Mouse (Mus musculus): ENCODE data around the gene Cd59b. TPM values are rescaled to one million over a fixed set of nuclear protein-coding genes. Genes with fewer than 3 reads are reported as not detected.

The Cd59b gene
- polyA plus RNA-seq, 1 experiment, result 1.2 TPM

- Histone ChIP-seq H3K27ac (ENCODE audit: insufficient read depth, low read length) (no peak overlapping the region), H3K27me3 (ENCODE audit: control insufficient read depth, insufficient read depth, low read length) (no peaks in the 10 kb centered on the region), H3K36me3 (ENCODE audit: control insufficient read depth, insufficient read depth, low read length) (peaks cover 11% of the 10 kb centered on the region), H3K4me3 (ENCODE audit: extremely low read depth, insufficient read depth, insufficient read length) (no peak overlapping the region), H3K4me1 (ENCODE audit: control insufficient read depth, insufficient read depth, insufficient read length) (peaks cover 3% of the 10 kb centered on the region; the same call in 1 of the 2 replicates)
- no peak for DNase-seq (ENCODE audit: low read depth in 1 of 2, low spot score in 2 of 2)
- TF ChIP-seq POLR2A (IDR thresholded peaks at IDR 0.05; ENCODE audit: low read depth, low read length), result no peak
- no peak for TF ChIP-seq CTCF (IDR thresholded peaks at IDR 0.05; ENCODE audit: extremely low read depth, insufficient read depth, insufficient read length, insufficient replicate concordance)
- WGBS, result 82% methylated on average over 3 of the region's 3 CpGs
Measured at GRCm38 (mm10) chr2:104030381-104030780, 39.3 kb upstream of the Cd59b start.

- TF ChIP-seq POLR2A (IDR thresholded peaks at IDR 0.05; ENCODE audit: low read depth, low read length) (no peak), CTCF (IDR thresholded peaks at IDR 0.05; ENCODE audit: extremely low read depth, insufficient read depth, insufficient read length, insufficient replicate concordance) (no peak)
- Histone ChIP-seq H3K27ac (ENCODE audit: insufficient read depth, low read length) (no peak overlapping the region), H3K36me3 (ENCODE audit: control insufficient read depth, insufficient read depth, low read length) (peaks cover 18% of the 10 kb centered on the region), H3K4me3 (ENCODE audit: extremely low read depth, insufficient read depth, insufficient read length) (no peak overlapping the region), H3K4me1 (ENCODE audit: control insufficient read depth, insufficient read depth, insufficient read length) (peaks cover 3% of the 10 kb centered on the region; the same call in 1 of the 2 replicates), H3K27me3 (ENCODE audit: control insufficient read depth, insufficient read depth, low read length) (no peaks in the 10 kb centered on the region)
- DNase-seq (ENCODE audit: low read depth in 1 of 2, low spot score in 2 of 2), result no peak
- WGBS, result 97% methylated on average over 3 of the region's 3 CpGs
Measured at GRCm38 (mm10) chr2:104032056-104032455, 37.6 kb upstream of the Cd59b start.

GRCm38 (mm10) chr2:104034832-104035472, 34.7 kb upstream of the Cd59b start:
- H3K36me3 ChIP-seq (ENCODE audit: control insufficient read depth, insufficient read depth, low read length), result peaks cover 29% of the 10 kb centered on the region
- WGBS, result 38% methylated on average over 3 of the region's 3 CpGs
- no peak overlapping the region for H3K4me3 ChIP-seq (ENCODE audit: extremely low read depth, insufficient read depth, insufficient read length)
- no peaks in the 10 kb centered on the region for H3K27me3 ChIP-seq (ENCODE audit: control insufficient read depth, insufficient read depth, low read length)
- H3K27ac ChIP-seq (ENCODE audit: insufficient read depth, low read length), result no peak overlapping the region
- peak; percentile 52; the same call in 1 of the 2 replicates for TF ChIP-seq CTCF (IDR thresholded peaks at IDR 0.05; ENCODE audit: extremely low read depth, insufficient read depth, insufficient read length, insufficient replicate concordance)
- no peak for TF ChIP-seq POLR2A (IDR thresholded peaks at IDR 0.05; ENCODE audit: low read depth, low read length)
- peak in 1 of 2 experiments; percentile 23 for DNase-seq (ENCODE audit: low read depth in 1 of 2, low spot score in 2 of 2)
- no peaks in the 10 kb centered on the region for H3K4me1 ChIP-seq (ENCODE audit: control insufficient read depth, insufficient read depth, insufficient read length)

- no peaks in the 10 kb centered on the region for H3K27me3 ChIP-seq (ENCODE audit: control insufficient read depth, insufficient read depth, low read length)
- peaks cover 32% of the 10 kb centered on the region for H3K36me3 ChIP-seq (ENCODE audit: control insufficient read depth, insufficient read depth, low read length)
- DNase-seq (ENCODE audit: low read depth in 1 of 2, low spot score in 2 of 2), result no peak
- TF ChIP-seq CTCF (IDR thresholded peaks at IDR 0.05; ENCODE audit: extremely low read depth, insufficient read depth, insufficient read length, insufficient replicate concordance), result no peak
- TF ChIP-seq POLR2A (IDR thresholded peaks at IDR 0.05; ENCODE audit: low read depth, low read length), result no peak
- no peak overlapping the region for H3K4me3 ChIP-seq (ENCODE audit: extremely low read depth, insufficient read depth, insufficient read length)
- 90% methylated on average over 6 of the region's 6 CpGs for WGBS
- no peaks in the 10 kb centered on the region for H3K4me1 ChIP-seq (ENCODE audit: control insufficient read depth, insufficient read depth, insufficient read length)
- no peak overlapping the region for H3K27ac ChIP-seq (ENCODE audit: insufficient read depth, low read length)
Measured at GRCm38 (mm10) chr2:104035595-104035994, 34.1 kb upstream of the Cd59b start.

- H3K27me3 ChIP-seq (ENCODE audit: control insufficient read depth, insufficient read depth, low read length), result no peaks in the 10 kb centered on the region
- no peak for TF ChIP-seq POLR2A (IDR thresholded peaks at IDR 0.05; ENCODE audit: low read depth, low read length)
- TF ChIP-seq CTCF (IDR thresholded peaks at IDR 0.05; ENCODE audit: extremely low read depth, insufficient read depth, insufficient read length, insufficient replicate concordance), result no peak
- no peak overlapping the region for H3K27ac ChIP-seq (ENCODE audit: insufficient read depth, low read length)
- DNase-seq (ENCODE audit: low read depth in 1 of 2, low spot score in 2 of 2), result no peak
- H3K4me3 ChIP-seq (ENCODE audit: extremely low read depth, insufficient read depth, insufficient read length), result no peak overlapping the region
- 87% methylated on average over 3 of the region's 3 CpGs for WGBS
- H3K4me1 ChIP-seq (ENCODE audit: control insufficient read depth, insufficient read depth, insufficient read length), result no peaks in the 10 kb centered on the region
- peaks cover 34% of the 10 kb centered on the region for H3K36me3 ChIP-seq (ENCODE audit: control insufficient read depth, insufficient read depth, low read length)
Measured at GRCm38 (mm10) chr2:104036316-104036715, 33.3 kb upstream of the Cd59b start.

GRCm38 (mm10) chr2:104038236-104038635, 31.4 kb upstream of the Cd59b start:
- Histone ChIP-seq H3K36me3 (ENCODE audit: control insufficient read depth, insufficient read depth, low read length) (peaks cover 40% of the 10 kb centered on the region), H3K4me3 (ENCODE audit: extremely low read depth, insufficient read depth, insufficient read length) (no peak overlapping the region), H3K27me3 (ENCODE audit: control insufficient read depth, insufficient read depth, low read length) (no peaks in the 10 kb centered on the region), H3K27ac (ENCODE audit: insufficient read depth, low read length) (no peak overlapping the region), H3K4me1 (ENCODE audit: control insufficient read depth, insufficient read depth, insufficient read length) (no peaks in the 10 kb centered on the region)
- no peak for TF ChIP-seq POLR2A (IDR thresholded peaks at IDR 0.05; ENCODE audit: low read depth, low read length)
- no peak for TF ChIP-seq CTCF (IDR thresholded peaks at IDR 0.05; ENCODE audit: extremely low read depth, insufficient read depth, insufficient read length, insufficient replicate concordance)
- no peak for DNase-seq (ENCODE audit: low read depth in 1 of 2, low spot score in 2 of 2)
- WGBS, result 88% methylated on average over 2 of the region's 2 CpGs

GRCm38 (mm10) chr2:104041632-104042031, 28.0 kb upstream of the Cd59b start:
- no peak for DNase-seq (ENCODE audit: low read depth in 1 of 2, low spot score in 2 of 2)
- no peak overlapping the region for H3K27ac ChIP-seq (ENCODE audit: insufficient read depth, low read length)

More at GRCm38 (mm10) chr2:104041632-104042031, 28.0 kb upstream of the Cd59b start:
- peaks cover 39% of the 10 kb centered on the region for H3K36me3 ChIP-seq (ENCODE audit: control insufficient read depth, insufficient read depth, low read length)
- WGBS, result 77% methylated on average over 5 of the region's 5 CpGs
- TF ChIP-seq POLR2A (IDR thresholded peaks at IDR 0.05; ENCODE audit: low read depth, low read length) (no peak), CTCF (IDR thresholded peaks at IDR 0.05; ENCODE audit: extremely low read depth, insufficient read depth, insufficient read length, insufficient replicate concordance) (no peak)
- H3K4me1 ChIP-seq (ENCODE audit: control insufficient read depth, insufficient read depth, insufficient read length), result no peaks in the 10 kb centered on the region
- no peaks in the 10 kb centered on the region for H3K27me3 ChIP-seq (ENCODE audit: control insufficient read depth, insufficient read depth, low read length)
- H3K4me3 ChIP-seq (ENCODE audit: extremely low read depth, insufficient read depth, insufficient read length), result no peak overlapping the region

All from spleen, adult 2 months (tissue).